Mouse (Mus musculus): ENCODE measurements around the gene Slitrk6.

DNA sequence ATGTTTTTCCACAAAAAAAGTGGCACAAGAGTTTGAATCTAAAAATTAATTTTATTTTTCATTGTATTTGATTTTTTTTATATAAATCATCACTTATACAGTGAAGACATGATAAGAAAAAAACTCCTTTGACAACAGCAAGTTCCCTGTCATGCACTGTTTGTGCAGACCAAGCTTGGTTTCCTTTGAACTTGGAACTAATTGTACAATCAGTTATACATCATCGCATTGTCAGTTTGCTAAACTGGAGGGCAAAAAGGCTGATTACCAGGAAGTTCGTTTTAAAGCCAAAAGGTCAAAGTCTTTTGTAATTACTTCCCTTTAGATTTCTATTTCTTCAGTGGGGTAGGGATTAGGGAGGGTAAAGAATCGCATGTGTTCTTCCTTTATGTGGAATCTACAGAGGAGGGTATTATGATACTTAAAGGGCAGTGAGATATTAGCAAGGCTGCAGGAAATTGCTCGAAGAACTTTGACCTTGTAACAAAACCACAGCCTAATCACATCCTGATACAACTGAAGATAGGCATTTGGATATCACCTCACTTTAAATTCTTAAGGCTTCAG lies 26.5 kb downstream of the Slitrk6 start:
- TF ChIP-seq POLR2A (IDR thresholded peaks at IDR 0.05; ENCODE audit: extremely low read depth, insufficient read depth, low read length) (no peak), CTCF (IDR thresholded peaks at IDR 0.05; ENCODE audit: low read depth, low read length) (no peak)
